Mouse (Mus musculus): ENCODE measurements around the gene Kdm2a. TPM values are rescaled to one million over a fixed set of nuclear protein-coding genes. Genes with fewer than 3 reads are reported as not detected.

Kdm2a gene
- polyA plus RNA-seq, 1 experiment from 2014 or later, result 18.5 TPM

- no peaks in the 10 kb centered on the region for H3K27me3 ChIP-seq (replicated peaks; ENCODE audit: insufficient read depth, low read length)
- TF ChIP-seq EP300 (IDR thresholded peaks at IDR 0.05) (no peak), CTCF (IDR thresholded peaks at IDR 0.05) (0 out of 2 replicates have a peak, but pooled peaks have one; percentile 8)
- peaks cover 51% of the 10 kb centered on the region for H3K4me1 ChIP-seq (ENCODE audit: insufficient read depth, low read depth, low read length)
- peak; percentile 39 for DNase-seq (ENCODE audit: low spot score)
- H3K36me3 ChIP-seq (ENCODE audit: insufficient read depth, low read length), result no peaks in the 10 kb centered on the region
- H3K9me3 ChIP-seq (ENCODE audit: low read length), result no peaks in the 10 kb centered on the region
- peak overlapping the region; percentile 81 for H3K4me2 ChIP-seq (replicated peaks; ENCODE audit: low read depth, low read length)
- ATAC-seq, result no peak
- peak overlapping the region; percentile 43; the same call in 1 of the 2 replicates for H3K27ac ChIP-seq (ENCODE audit: low read length)
- H3K4me3 ChIP-seq (ENCODE audit: low read depth, low read length), result peak overlapping the region; percentile 80
- WGBS, result 46% methylated on average over 5 of the region's 5 CpGs
- peak overlapping the region; percentile 90; the same call in 1 of the 2 replicates for H3K9ac ChIP-seq (replicated peaks; ENCODE audit: low read depth)
Observed at GRCm38 (mm10) chr19:4304251-4304821, 93.7 kb downstream of the Kdm2a start.

GRCm38 (mm10) chr19:4303640-4303995, 94.5 kb downstream of the Kdm2a start:
- H3K9ac ChIP-seq (replicated peaks; ENCODE audit: low read depth), result no peak overlapping the region
- WGBS, result 82% methylated on average over 5 of the region's 5 CpGs
- H3K9me3 ChIP-seq (ENCODE audit: low read length), result no peaks in the 10 kb centered on the region
- H3K27me3 ChIP-seq (replicated peaks; ENCODE audit: insufficient read depth, low read length), result no peaks in the 10 kb centered on the region
- peaks cover 51% of the 10 kb centered on the region for H3K4me1 ChIP-seq (ENCODE audit: insufficient read depth, low read depth, low read length)
- no peak for TF ChIP-seq CTCF (IDR thresholded peaks at IDR 0.05)
- no peak for TF ChIP-seq EP300 (IDR thresholded peaks at IDR 0.05)
- H3K27ac ChIP-seq (ENCODE audit: low read length), result no peak overlapping the region
- no peak overlapping the region for H3K4me3 ChIP-seq (ENCODE audit: low read depth, low read length)
- H3K36me3 ChIP-seq (ENCODE audit: insufficient read depth, low read length), result no peaks in the 10 kb centered on the region
- ATAC-seq (no peak), DNase-seq (ENCODE audit: low spot score) (no peak)
- H3K4me2 ChIP-seq (replicated peaks; ENCODE audit: low read depth, low read length), result peak overlapping the region; percentile 81; the same call in 1 of the 2 replicates

GRCm38 (mm10) chr19:4302936-4303639, 95.0 kb downstream of the Kdm2a start:
- Histone ChIP-seq H3K4me2 (replicated peaks; ENCODE audit: low read depth, low read length) (peak overlapping the region; percentile 11; the same call in 1 of the 2 replicates), H3K9me3 (ENCODE audit: low read length) (no peaks in the 10 kb centered on the region), H3K27ac (ENCODE audit: low read length) (peak overlapping the region; percentile 51; the same call in 1 of the 2 replicates), H3K9ac (replicated peaks; ENCODE audit: low read depth) (0 out of 2 replicates have a peak overlapping the region, but pooled peaks have one; percentile 5), H3K36me3 (ENCODE audit: insufficient read depth, low read length) (no peaks in the 10 kb centered on the region), H3K4me3 (ENCODE audit: low read depth, low read length) (no peak overlapping the region), H3K4me1 (ENCODE audit: insufficient read depth, low read depth, low read length) (peaks cover 53% of the 10 kb centered on the region), H3K27me3 (replicated peaks; ENCODE audit: insufficient read depth, low read length) (no peaks in the 10 kb centered on the region)
- no peak for ATAC-seq
- TF ChIP-seq EP300 (IDR thresholded peaks at IDR 0.05), result no peak
- no peak for TF ChIP-seq CTCF (IDR thresholded peaks at IDR 0.05)
- DNase-seq (ENCODE audit: low spot score), result no peak
- 56% methylated on average over 7 of the region's 7 CpGs for WGBS

- Histone ChIP-seq H3K36me3 (ENCODE audit: insufficient read depth, low read length) (no peaks in the 10 kb centered on the region), H3K27me3 (replicated peaks; ENCODE audit: insufficient read depth, low read length) (no peaks in the 10 kb centered on the region), H3K9ac (replicated peaks; ENCODE audit: low read depth) (peak overlapping the region; percentile 34; the same call in 1 of the 2 replicates), H3K4me3 (ENCODE audit: low read depth, low read length) (no peak overlapping the region), H3K9me3 (ENCODE audit: low read length) (no peaks in the 10 kb centered on the region), H3K4me2 (replicated peaks; ENCODE audit: low read depth, low read length) (peak overlapping the region; percentile 11), H3K27ac (ENCODE audit: low read length) (peak overlapping the region; percentile 58), H3K4me1 (ENCODE audit: insufficient read depth, low read depth, low read length) (peaks cover 54% of the 10 kb centered on the region)
- 27% methylated on average over 20 of the region's 21 CpGs for WGBS
- DNase-seq (ENCODE audit: low spot score), result peak; percentile 74
- TF ChIP-seq EP300 (IDR thresholded peaks at IDR 0.05) (no peak), CTCF (IDR thresholded peaks at IDR 0.05) (no peak)
- no peak for ATAC-seq
Observed at GRCm38 (mm10) chr19:4301735-4302651, 96.1 kb downstream of the Kdm2a start.

GRCm38 (mm10) chr19:4300852-4301734, 97.0 kb downstream of the Kdm2a start:
- WGBS, result 49% methylated on average over 11 of the region's 11 CpGs
- ATAC-seq (no peak), DNase-seq (ENCODE audit: low spot score) (no peak)
- TF ChIP-seq CTCF (IDR thresholded peaks at IDR 0.05) (no peak), EP300 (IDR thresholded peaks at IDR 0.05) (no peak)
- Histone ChIP-seq H3K9me3 (ENCODE audit: low read length) (no peaks in the 10 kb centered on the region), H3K4me3 (ENCODE audit: low read depth, low read length) (no peak overlapping the region), H3K27ac (ENCODE audit: low read length) (peak overlapping the region; percentile 58), H3K27me3 (replicated peaks; ENCODE audit: insufficient read depth, low read length) (no peaks in the 10 kb centered on the region), H3K4me2 (replicated peaks; ENCODE audit: low read depth, low read length) (peak overlapping the region; percentile 11; the same call in 1 of the 2 replicates), H3K36me3 (ENCODE audit: insufficient read depth, low read length) (no peaks in the 10 kb centered on the region), H3K9ac (replicated peaks; ENCODE audit: low read depth) (no peak overlapping the region), H3K4me1 (ENCODE audit: insufficient read depth, low read depth, low read length) (peaks cover 54% of the 10 kb centered on the region)

Measured in lung, postnatal 0 days (tissue).